Mouse (Mus musculus) MEL (cell line): Measurements from ENCODE around the gene Arid5b. TPM values are rescaled to one million over a fixed set of nuclear protein-coding genes. Genes with fewer than 3 reads are reported as not detected.

Source experiments
- DNase-seq: peaks from one replicate; pipeline ENCODE4 v3.0.0; 2011; ENCODE audit warnings: low read depth, low spot score
- H3K27ac ChIP-seq: 2 replicates; pipeline ENCODE4 v1.5.1; 2012; ENCODE audit warnings: low read depth, mild to moderate bottlenecking, control low read depth, low read length, moderate library complexity; ENCODE audit not compliant: control insufficient read depth
- H3K27me3 ChIP-seq, 2 experiments: fragments of 150-350 bp in 1 of 2; sonication (generic) in 1 of 2; 2 replicates each; pipeline ENCODE4 v1.6.1; 2012; ENCODE audit warnings: low read length in 2 of 2, mild to moderate bottlenecking in 2 of 2, improper control_type of control experiment in 1 of 2, moderate library complexity in 1 of 2; ENCODE audit not compliant: insufficient read depth in 2 of 2, control insufficient read depth in 1 of 2
- H3K36me3 ChIP-seq, 2 experiments: 2 replicates each; pipeline ENCODE4 v1.6.1; 2012 to 2014; ENCODE audit warnings: low read length in 2 of 2, improper control_type of control experiment in 1 of 2, inconsistent platforms in 1 of 2, mild to moderate bottlenecking in 1 of 2; ENCODE audit not compliant: insufficient read depth in 2 of 2, control insufficient read depth in 1 of 2
- H3K4me1 ChIP-seq, 2 experiments: fragments of 150-350 bp in 1 of 2; sonication (generic) in 1 of 2; 2 replicates each; pipeline ENCODE4 v1.6.1; 2012; ENCODE audit warnings: low read length in 2 of 2, improper control_type of control experiment in 1 of 2, mild to moderate bottlenecking in 1 of 2; ENCODE audit not compliant: insufficient read depth in 2 of 2, control insufficient read depth in 1 of 2
- H3K4me3 ChIP-seq, 2 experiments: fragments of 150-350 bp in 1 of 2; sonication (generic) in 1 of 2; 2 replicates each; pipeline ENCODE4 v1.5.1; 2012; ENCODE audit warnings: low read depth in 2 of 2, low read length in 2 of 2, mild to moderate bottlenecking in 2 of 2, moderate library complexity in 2 of 2, control low read depth in 1 of 2, improper control_type of control experiment in 1 of 2; ENCODE audit not compliant: control insufficient read depth in 1 of 2, insufficient read depth in 1 of 2
- H3K79me2 ChIP-seq: 2 replicates; pipeline ENCODE4 v1.6.1; 2012; ENCODE audit warnings: mild to moderate bottlenecking, low read length, moderate library complexity; ENCODE audit not compliant: control insufficient read depth, poor library complexity, insufficient read depth
- H3K9ac ChIP-seq: 2 replicates; pipeline ENCODE4 v1.6.1; 2012; ENCODE audit warnings: low read depth, mild to moderate bottlenecking, control low read depth, low read length, moderate library complexity; ENCODE audit not compliant: control insufficient read depth, poor library complexity, severe bottlenecking
- H3K9me3 ChIP-seq: fragments of 150-350 bp; sonication (generic); replicated peaks from 2 replicates; pipeline ENCODE4 v1.6.1; 2012; ENCODE audit warnings: mild to moderate bottlenecking, low read length, improper control_type of control experiment, moderate library complexity; ENCODE audit not compliant: insufficient read depth
- BHLHE40 ChIP-seq: IDR thresholded peaks from 2 replicates; pipeline ENCODE4 v1.6.1; 2012; ENCODE audit warnings: low read depth, mild to moderate bottlenecking, inconsistent platforms, low read length, improper control_type of control experiment, borderline replicate concordance
- CHD1 ChIP-seq: IDR thresholded peaks from 2 replicates; pipeline ENCODE4 v1.6.1; 2012; ENCODE audit warnings: low read depth, mild to moderate bottlenecking, inconsistent platforms, low read length, improper control_type of control experiment
- CHD2 ChIP-seq: IDR thresholded peaks from 2 replicates; pipeline ENCODE4 v1.6.1; 2011; ENCODE audit warnings: low read length, improper control_type of control experiment
- GABPA ChIP-seq: IDR thresholded peaks from 2 replicates; pipeline ENCODE4 v1.6.1; 2012; ENCODE audit warnings: low read depth, mild to moderate bottlenecking, inconsistent platforms, low read length, improper control_type of control experiment, moderate library complexity
- GATA1 ChIP-seq: IDR thresholded peaks from 2 replicates; pipeline ENCODE4 v1.6.1; 2011; ENCODE audit warnings: low read depth, low read length, improper control_type of control experiment
- HCFC1 ChIP-seq: IDR thresholded peaks from 2 replicates; pipeline ENCODE4 v1.6.1; 2012; ENCODE audit warnings: low read depth, mild to moderate bottlenecking, inconsistent platforms, low read length, improper control_type of control experiment, moderate library complexity
- KAT2A ChIP-seq: conservative IDR thresholded peaks from 2 replicates; pipeline ENCODE4 v1.6.1; 2012; ENCODE audit warnings: low read depth, low read length, improper control_type of control experiment, inconsistent platforms
- MAZ ChIP-seq: IDR thresholded peaks from 2 replicates; pipeline ENCODE4 v1.6.1; 2012; ENCODE audit warnings: low read depth, mild to moderate bottlenecking, inconsistent platforms, low read length, improper control_type of control experiment
- MXI1 ChIP-seq: IDR thresholded peaks from 2 replicates; pipeline ENCODE4 v1.6.1; 2011; ENCODE audit warnings: mild to moderate bottlenecking, low read depth, low read length, improper control_type of control experiment
- MYB ChIP-seq: IDR thresholded peaks from 2 replicates; pipeline ENCODE4 v1.6.1; 2011; ENCODE audit warnings: mild to moderate bottlenecking, low read depth, low read length, improper control_type of control experiment
- MYC ChIP-seq: IDR thresholded peaks from 2 replicates; pipeline ENCODE4 v1.6.1; 2011; ENCODE audit warnings: low read depth, mild to moderate bottlenecking, low read length, improper control_type of control experiment, moderate library complexity
- NRF1 ChIP-seq: IDR thresholded peaks from 2 replicates; pipeline ENCODE4 v1.6.1; 2014; ENCODE audit warnings: low read depth, mild to moderate bottlenecking, inconsistent platforms, low read length, improper control_type of control experiment, moderate library complexity; ENCODE audit not compliant: poor library complexity, insufficient read depth, severe bottlenecking
- POLR2AphosphoS5 ChIP-seq: IDR thresholded peaks from 2 replicates; pipeline ENCODE4 v1.6.1; 2012; ENCODE audit warnings: low read depth, borderline replicate concordance, mild to moderate bottlenecking, inconsistent platforms, low read length, moderate library complexity, mixed read lengths
- SIN3A ChIP-seq: IDR thresholded peaks from 2 replicates; pipeline ENCODE4 v1.6.1; 2012; ENCODE audit warnings: low read length, improper control_type of control experiment, inconsistent platforms
- SMC3 ChIP-seq: IDR thresholded peaks from 2 replicates; pipeline ENCODE4 v1.6.1; 2011; ENCODE audit warnings: low read depth, low read length, improper control_type of control experiment
- TAL1 ChIP-seq: IDR thresholded peaks from 2 replicates; pipeline ENCODE4 v1.6.1; 2012; ENCODE audit warnings: mild to moderate bottlenecking, inconsistent platforms, low read length, moderate library complexity, mixed read lengths
- USF1 ChIP-seq: IDR thresholded peaks from 2 replicates; pipeline ENCODE4 v1.6.1; 2014; ENCODE audit warnings: low read depth, mild to moderate bottlenecking, inconsistent platforms, low read length, improper control_type of control experiment, moderate library complexity
- USF2 ChIP-seq, 2 experiments: IDR thresholded peaks; 2 replicates each; pipeline ENCODE4 v1.6.1; 2011 to 2012; ENCODE audit warnings: improper control_type of control experiment in 2 of 2, low read length in 2 of 2, borderline replicate concordance in 1 of 2, inconsistent platforms in 1 of 2, low read depth in 1 of 2, mild to moderate bottlenecking in 1 of 2; ENCODE audit not compliant: insufficient read depth in 1 of 2
- ZNF384 ChIP-seq: IDR thresholded peaks from 2 replicates; pipeline ENCODE4 v1.6.1; 2012; ENCODE audit warnings: low read depth, mild to moderate bottlenecking, inconsistent platforms, low read length, improper control_type of control experiment
- polyA plus RNA-seq, 2 experiments: library from polyadenylated mRNA; stranded (reverse) in 1 of 2; unstranded in 1 of 2; fragments of >175 nt in 1 of 2; fragments of >200 nt in 1 of 2; gene quantifications; 2 replicates each; pipeline versions ENCODE4 v1.2.1 to v1.2.4; 2012; ENCODE audit warnings: low replicate concordance in 2 of 2, low read depth in 1 of 2; ENCODE audit not compliant: insufficient read length in 2 of 2, insufficient read depth in 1 of 2, missing spikeins in 1 of 2
- total RNA-seq: library from RNA; depleted of rRNA; stranded (reverse); fragments of 300-350 nt; gene quantifications from 2 replicates; pipeline ENCODE4 v1.2.3, GENCODE M21; 2012

The Arid5b gene
- total and polyA plus RNA-seq, 3 experiments, result 0.03 TPM; not detected in 2

- no peak for DNase-seq
These were observed 214.6 kb downstream of the Arid5b start for GRCm38 (mm10) chr10:68063806-68064545.

GRCm38 (mm10) chr10:68061249-68061615, 217.3 kb downstream of the Arid5b start:
- no peaks in the 10 kb centered on the region for H3K9me3 ChIP-seq
- TF ChIP-seq CHD1, result no peak
- no peak for TF ChIP-seq TAL1
- TF ChIP-seq USF1, result no peak
- TF ChIP-seq MYC, result no peak
- TF ChIP-seq USF2 (IDR thresholded peaks at IDR 0.05; ENCODE audit: borderline replicate concordance in 1 of 2, insufficient read depth in 1 of 2, low read depth in 1 of 2, low read length in 2 of 2), result no peak
- no peak for TF ChIP-seq MXI1
- TF ChIP-seq MYB, result no peak
- no peak for TF ChIP-seq SMC3
- no peak for TF ChIP-seq HCFC1
- TF ChIP-seq MAZ, result no peak
- TF ChIP-seq GABPA, result no peak
- TF ChIP-seq NRF1, result no peak
- TF ChIP-seq POLR2AphosphoS5, result no peak
- no peak for TF ChIP-seq ZNF384
- no peak for TF ChIP-seq SIN3A
- no peak for TF ChIP-seq KAT2A
- TF ChIP-seq, all 39 proteins: peak for 0
- Histone ChIP-seq H3K9ac (no peak overlapping the region), H3K4me1 (no peaks in the 10 kb centered on the region), H3K79me2 (no peaks in the 10 kb centered on the region), H3K27ac (no peak overlapping the region), H3K27me3 (no peaks in the 10 kb centered on the region), H3K36me3 (no peaks in the 10 kb centered on the region), H3K4me3 (no peak overlapping the region)
- no peak for DNase-seq

More at GRCm38 (mm10) chr10:68063806-68064545, 214.6 kb downstream of the Arid5b start:
- TF ChIP-seq BHLHE40 (no peak), CHD2 (no peak), HCFC1 (no peak), GATA1 (no peak)
- Histone ChIP-seq H3K27ac (no peak overlapping the region), H3K9ac (no peak overlapping the region), H3K36me3 (no peaks in the 10 kb centered on the region), H3K4me3 (no peak overlapping the region), H3K9me3 (no peaks in the 10 kb centered on the region), H3K27me3 (no peaks in the 10 kb centered on the region), H3K79me2 (no peaks in the 10 kb centered on the region), H3K4me1 (no peaks in the 10 kb centered on the region)
